Mouse (Mus musculus) brain, embryonic 14.5 days (tissue): ENCODE results near the gene Uxs1. TPM values are rescaled to one million over a fixed set of nuclear protein-coding genes. Genes with fewer than 3 reads are reported as not detected.
A peak's percentile ranks its signal among the peaks of the same experiment; 100 is the strongest.

Experiments
- DNase-seq: peaks from one replicate; pipeline ENCODE4 v3.0.0-alpha.2; 2011; ENCODE audit warnings: low read depth
- CTCF ChIP-seq: fragments of 200-500 bp; IDR thresholded peaks from 2 replicates; pipeline ENCODE4 v1.5.1; 2012; ENCODE audit warnings: inconsistent platforms, mild to moderate bottlenecking, moderate library complexity, borderline replicate concordance; ENCODE audit not compliant: insufficient read depth, insufficient read length; ENCODE audit errors: extremely low read depth
- POLR2A ChIP-seq: fragments of 200-500 bp; IDR thresholded peaks from 2 replicates; pipeline ENCODE4 v1.6.1; 2012; ENCODE audit warnings: mild to moderate bottlenecking, inconsistent platforms, borderline replicate concordance; ENCODE audit not compliant: poor library complexity, insufficient read depth, insufficient read length, severe bottlenecking; ENCODE audit errors: extremely low read depth
- polyA plus RNA-seq: library from polyadenylated mRNA; depleted of rRNA; stranded (reverse); fragments of >200 nt; gene quantifications from 2 replicates; pipeline ENCODE4 v1.2.3, GENCODE M21; 2012

Uxs1 gene
- polyA plus RNA-seq, 1 experiment = 21.3 TPM

GRCm38 (mm10) chr1:43783186-43783585 lies 44.4 kb downstream of the Uxs1 start:
- no peak for DNase-seq

GRCm38 (mm10) chr1:43782680-43783079 lies 44.9 kb downstream of the Uxs1 start:
- no peak for TF ChIP-seq CTCF

More at GRCm38 (mm10) chr1:43783186-43783585, 44.4 kb downstream of the Uxs1 start:
- TF ChIP-seq POLR2A (no peak), CTCF (no peak)

GRCm38 (mm10) chr1:43781672-43782071 lies 45.9 kb downstream of the Uxs1 start:
- TF ChIP-seq POLR2A (no peak), CTCF (no peak)
- DNase-seq = no peak

More at GRCm38 (mm10) chr1:43782680-43783079, 44.9 kb downstream of the Uxs1 start:
- DNase-seq = no peak

GRCm38 (mm10) chr1:43781195-43781594 lies 46.4 kb downstream of the Uxs1 start:
- TF ChIP-seq POLR2A (no peak), CTCF (no peak)
- no peak for DNase-seq

- TF ChIP-seq POLR2A (no peak), CTCF (no peak)
- no peak for DNase-seq
These were observed 51.5 kb downstream of the Uxs1 start for GRCm38 (mm10) chr1:43776106-43776505.

GRCm38 (mm10) chr1:43774126-43774525 lies 53.5 kb downstream of the Uxs1 start:
- no peak for DNase-seq
- TF ChIP-seq POLR2A (no peak), CTCF (no peak)

- peak; percentile 25 for DNase-seq
- no peak for TF ChIP-seq POLR2A
- no peak for TF ChIP-seq CTCF
These were observed 54.9 kb downstream of the Uxs1 start for GRCm38 (mm10) chr1:43772694-43773093.

GRCm38 (mm10) chr1:43770032-43770431 lies 57.6 kb downstream of the Uxs1 start:
- no peak for DNase-seq
- TF ChIP-seq CTCF = no peak
- no peak for TF ChIP-seq POLR2A

- TF ChIP-seq CTCF (no peak), POLR2A (no peak)
- no peak for DNase-seq
These were observed 58.3 kb downstream of the Uxs1 start for GRCm38 (mm10) chr1:43769348-43769747.

- DNase-seq = no peak
- TF ChIP-seq POLR2A (no peak), CTCF (no peak)
These were observed 59.1 kb downstream of the Uxs1 start for GRCm38 (mm10) chr1:43768385-43768990.

- DNase-seq = no peak
- no peak for TF ChIP-seq POLR2A
- no peak for TF ChIP-seq CTCF
These were observed 61.3 kb downstream of the Uxs1 start for GRCm38 (mm10) chr1:43766328-43766727.

GRCm38 (mm10) chr1:43764481-43764880 lies 63.1 kb downstream of the Uxs1 start:
- TF ChIP-seq POLR2A = no peak
- no peak for TF ChIP-seq CTCF
- DNase-seq = no peak
